Mouse (Mus musculus) cerebellum, adult 11-12 months (tissue): ENCODE results near the gene Usp36.

Experiments used
- DNase-seq: peaks from one replicate; pipeline ENCODE4 v3.0.0; 2022

Usp36 gene

GRCm38 (mm10) chr11:118297967-118298366 lies 7.9 kb upstream of the Usp36 start:
- DNase-seq = no peak

GRCm38 (mm10) chr11:118295026-118295425 lies 5.0 kb upstream of the Usp36 start:
- DNase-seq = no peak

- no peak for DNase-seq
These were observed 2.6 kb upstream of the Usp36 start for GRCm38 (mm10) chr11:118292671-118293070.

GRCm38 (mm10) chr11:118289562-118289961 lies 482 bp downstream of the Usp36 start:
- DNase-seq = no peak

GRCm38 (mm10) chr11:118289037-118289511 lies 970 bp downstream of the Usp36 start:
- peak; percentile 42 for DNase-seq

GRCm38 (mm10) chr11:118287573-118287972 lies 2.5 kb downstream of the Usp36 start:
- peak; percentile 20 for DNase-seq

- DNase-seq = peak; percentile 7
These were observed 3.6 kb downstream of the Usp36 start for GRCm38 (mm10) chr11:118286434-118286833.

- no peak for DNase-seq
These were observed 4.3 kb downstream of the Usp36 start for GRCm38 (mm10) chr11:118285791-118286190.

GRCm38 (mm10) chr11:118280218-118280617 lies 9.8 kb downstream of the Usp36 start:
- DNase-seq = no peak

- DNase-seq = no peak
These were observed 13.7 kb downstream of the Usp36 start for GRCm38 (mm10) chr11:118276328-118276727.

GRCm38 (mm10) chr11:118275092-118275491 lies 15.0 kb downstream of the Usp36 start:
- DNase-seq = no peak

- no peak for DNase-seq
These were observed 20.2 kb downstream of the Usp36 start for GRCm38 (mm10) chr11:118269827-118270226.

- DNase-seq = no peak
These were observed 23.4 kb downstream of the Usp36 start for GRCm38 (mm10) chr11:118266666-118267046.

GRCm38 (mm10) chr11:118266044-118266665 lies 23.9 kb downstream of the Usp36 start:
- no peak for DNase-seq

- DNase-seq = no peak
These were observed 24.4 kb downstream of the Usp36 start for GRCm38 (mm10) chr11:118265621-118266020.

GRCm38 (mm10) chr11:118263146-118263545 lies 26.9 kb downstream of the Usp36 start:
- no peak for DNase-seq

- DNase-seq = no peak
These were observed 30.0 kb downstream of the Usp36 start for GRCm38 (mm10) chr11:118260081-118260480.

- DNase-seq = no peak
These were observed 30.5 kb downstream of the Usp36 start for GRCm38 (mm10) chr11:118259580-118259979.

GRCm38 (mm10) chr11:118256371-118256770 lies 33.7 kb downstream of the Usp36 start:
- no peak for DNase-seq

GRCm38 (mm10) chr11:118254159-118254951 lies 35.7 kb downstream of the Usp36 start:
- peak; percentile 94 for DNase-seq

- peak; percentile 60 for DNase-seq
These were observed 36.4 kb downstream of the Usp36 start for GRCm38 (mm10) chr11:118253447-118254158.

- DNase-seq = no peak
These were observed 41.0 kb downstream of the Usp36 start for GRCm38 (mm10) chr11:118249012-118249383.

GRCm38 (mm10) chr11:118248150-118249011 lies 41.7 kb downstream of the Usp36 start, which contains the start of gene Cyth1:
Cyth1 (minus strand) TSS chr11:118248592.
- DNase-seq = peak; percentile 98
